Mouse (Mus musculus): ENCODE results near the gene Erc1.
A peak's percentile ranks its signal among the peaks of the same experiment; 100 is the strongest.
"Not testable (repeated sequence)": the region's sequence is repeated elsewhere in the genome, so short reads cannot be mapped to it uniquely, and the experiment has no call there.

Erc1 gene

GRCm38 (mm10) chr6:119712486-119712885 is 135.5 kb downstream of the Erc1 start:
- DNase-seq (ENCODE audit: low read depth, low spot score) = no peak

GRCm38 (mm10) chr6:119711649-119712305 is 136.2 kb downstream of the Erc1 start:
- DNase-seq (ENCODE audit: low read depth, low spot score) = no peak

GRCm38 (mm10) chr6:119709552-119709951 is 138.4 kb downstream of the Erc1 start:
- DNase-seq (ENCODE audit: low read depth, low spot score) = no peak

- DNase-seq (ENCODE audit: low read depth, low spot score) = no peak
These were observed 140.1 kb downstream of the Erc1 start for GRCm38 (mm10) chr6:119707911-119708310.

GRCm38 (mm10) chr6:119704899-119705298 is 143.1 kb downstream of the Erc1 start:
- DNase-seq (ENCODE audit: low read depth, low spot score) = no peak

- no peak for DNase-seq (ENCODE audit: low read depth, low spot score)
These were observed 155.2 kb downstream of the Erc1 start for GRCm38 (mm10) chr6:119692754-119693153.

GRCm38 (mm10) chr6:119686470-119686869 is 161.5 kb downstream of the Erc1 start:
- DNase-seq (ENCODE audit: low read depth, low spot score) = no peak

GRCm38 (mm10) chr6:119680746-119681145 is 167.2 kb downstream of the Erc1 start:
- no peak for DNase-seq (ENCODE audit: low read depth, low spot score)

GRCm38 (mm10) chr6:119674811-119675209 is 173.2 kb downstream of the Erc1 start:
- no peak for DNase-seq (ENCODE audit: low read depth, low spot score)

GRCm38 (mm10) chr6:119674201-119674810 is 173.7 kb downstream of the Erc1 start:
- no peak for DNase-seq (ENCODE audit: low read depth, low spot score)

- DNase-seq (ENCODE audit: low read depth, low spot score) = no peak
These were observed 178.2 kb downstream of the Erc1 start for GRCm38 (mm10) chr6:119669746-119670145.

GRCm38 (mm10) chr6:119662936-119663335 is 185.0 kb downstream of the Erc1 start:
- no peak for DNase-seq (ENCODE audit: low read depth, low spot score)

- peak; percentile 41 for DNase-seq (ENCODE audit: low read depth, low spot score)
These were observed 186.9 kb downstream of the Erc1 start for GRCm38 (mm10) chr6:119661081-119661493.

GRCm38 (mm10) chr6:119658441-119658840 is 189.5 kb downstream of the Erc1 start:
- DNase-seq (ENCODE audit: low read depth, low spot score) = no peak

- DNase-seq (ENCODE audit: low read depth, low spot score) = no peak
These were observed 190.4 kb downstream of the Erc1 start for GRCm38 (mm10) chr6:119657418-119658178.

- DNase-seq (ENCODE audit: low read depth, low spot score) = not testable (repeated sequence)
These were observed 193.2 kb downstream of the Erc1 start for GRCm38 (mm10) chr6:119654777-119655176.

- no peak for DNase-seq (ENCODE audit: low read depth, low spot score)
These were observed 204.0 kb downstream of the Erc1 start for GRCm38 (mm10) chr6:119643880-119644460.

- DNase-seq (ENCODE audit: low read depth, low spot score) = no peak
These were observed 204.7 kb downstream of the Erc1 start for GRCm38 (mm10) chr6:119643178-119643728.

GRCm38 (mm10) chr6:119642718-119643117 is 205.2 kb downstream of the Erc1 start:
- DNase-seq (ENCODE audit: low read depth, low spot score) = no peak

GRCm38 (mm10) chr6:119635629-119636028 is 212.3 kb downstream of the Erc1 start:
- DNase-seq (ENCODE audit: low read depth, low spot score) = peak; percentile 94

- DNase-seq (ENCODE audit: low read depth, low spot score) = no peak
These were observed 217.3 kb downstream of the Erc1 start for GRCm38 (mm10) chr6:119630622-119631021.

GRCm38 (mm10) chr6:119601379-119601778 is 246.6 kb downstream of the Erc1 start:
- no peak for DNase-seq (ENCODE audit: low read depth, low spot score)
